Mouse (Mus musculus): Measurements from ENCODE around the gene E130208F15Rik. TPM values are rescaled to one million over a fixed set of nuclear protein-coding genes. Genes with fewer than 3 reads are reported as not detected.

E130208F15Rik gene
- polyA plus RNA-seq, 1 experiment = 0.28 TPM

GRCm38 (mm10) chr7:30308076-30309005 is 13.2 kb upstream of the E130208F15Rik start, which contains the start of gene Alkbh6:
Gene Alkbh6, plus strand, starts transcription at chr7:30308717.
- Histone ChIP-seq H3K4me3 (ENCODE audit: control insufficient read depth, low read depth, low read length) (peak within 1 kb of the TSS; percentile 81), H3K36me3 (ENCODE audit: control insufficient read depth, insufficient read depth, low read length) (no peaks in the 10 kb centered on the region), H3K27ac (ENCODE audit: control insufficient read depth, insufficient read depth, low read depth, low read length) (peak within 1 kb of the TSS; percentile 39), H3K4me1 (ENCODE audit: control insufficient read depth, insufficient read depth, low read length) (peaks cover 19% of the 10 kb centered on the region), H3K27me3 (ENCODE audit: control insufficient read depth, insufficient read depth, low read length) (no peaks in the 10 kb centered on the region)
- TF ChIP-seq POLR2A (IDR thresholded peaks at IDR 0.05; ENCODE audit: control insufficient read depth, low read depth, low read length) (peak; percentile 81), CTCF (IDR thresholded peaks at IDR 0.05; ENCODE audit: control insufficient read depth, insufficient read depth, insufficient replicate concordance, low read depth, low read length) (no peak)

- Histone ChIP-seq H3K36me3 (ENCODE audit: control insufficient read depth, insufficient read depth, low read length) (no peaks in the 10 kb centered on the region), H3K4me1 (ENCODE audit: control insufficient read depth, insufficient read depth, low read length) (peaks cover 22% of the 10 kb centered on the region), H3K27me3 (ENCODE audit: control insufficient read depth, insufficient read depth, low read length) (no peaks in the 10 kb centered on the region), H3K4me3 (ENCODE audit: control insufficient read depth, low read depth, low read length) (peak overlapping the region; percentile 81), H3K27ac (ENCODE audit: control insufficient read depth, insufficient read depth, low read depth, low read length) (no peak overlapping the region)
- no peak for TF ChIP-seq POLR2A (IDR thresholded peaks at IDR 0.05; ENCODE audit: control insufficient read depth, low read depth, low read length)
- TF ChIP-seq CTCF (IDR thresholded peaks at IDR 0.05; ENCODE audit: control insufficient read depth, insufficient read depth, insufficient replicate concordance, low read depth, low read length) = no peak
Measured at GRCm38 (mm10) chr7:30309395-30310129, 12.0 kb upstream of the E130208F15Rik start.

DNA sequence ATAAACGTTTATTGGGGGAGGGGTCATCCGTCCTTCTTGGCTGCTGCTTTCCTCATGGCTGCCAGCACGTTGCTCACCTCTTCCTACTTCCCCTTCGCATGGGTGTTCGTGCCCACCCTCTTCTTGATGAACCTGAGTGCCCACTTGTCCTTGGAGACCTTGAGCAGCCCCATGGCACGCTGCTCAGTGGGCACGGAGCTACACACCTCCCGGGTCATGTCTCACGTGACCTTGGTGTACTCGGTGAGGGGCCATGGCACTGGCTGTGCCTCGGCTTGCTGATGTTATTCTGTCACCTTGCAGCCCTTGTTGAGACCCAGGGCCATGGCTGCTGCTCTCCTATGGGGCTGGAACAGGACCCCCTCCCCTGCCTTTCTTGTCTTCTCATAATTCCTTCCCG is 11.4 kb upstream of the E130208F15Rik start:
- no peak overlapping the region for H3K27ac ChIP-seq (ENCODE audit: control insufficient read depth, insufficient read depth, low read depth, low read length)
- no peaks in the 10 kb centered on the region for H3K36me3 ChIP-seq (ENCODE audit: control insufficient read depth, insufficient read depth, low read length)
- H3K4me1 ChIP-seq (ENCODE audit: control insufficient read depth, insufficient read depth, low read length) = peaks cover 22% of the 10 kb centered on the region
- TF ChIP-seq POLR2A (IDR thresholded peaks at IDR 0.05; ENCODE audit: control insufficient read depth, low read depth, low read length) (no peak), CTCF (IDR thresholded peaks at IDR 0.05; ENCODE audit: control insufficient read depth, insufficient read depth, insufficient replicate concordance, low read depth, low read length) (no peak)
- H3K27me3 ChIP-seq (ENCODE audit: control insufficient read depth, insufficient read depth, low read length) = no peaks in the 10 kb centered on the region
- H3K4me3 ChIP-seq (ENCODE audit: control insufficient read depth, low read depth, low read length) = no peak overlapping the region

DNA sequence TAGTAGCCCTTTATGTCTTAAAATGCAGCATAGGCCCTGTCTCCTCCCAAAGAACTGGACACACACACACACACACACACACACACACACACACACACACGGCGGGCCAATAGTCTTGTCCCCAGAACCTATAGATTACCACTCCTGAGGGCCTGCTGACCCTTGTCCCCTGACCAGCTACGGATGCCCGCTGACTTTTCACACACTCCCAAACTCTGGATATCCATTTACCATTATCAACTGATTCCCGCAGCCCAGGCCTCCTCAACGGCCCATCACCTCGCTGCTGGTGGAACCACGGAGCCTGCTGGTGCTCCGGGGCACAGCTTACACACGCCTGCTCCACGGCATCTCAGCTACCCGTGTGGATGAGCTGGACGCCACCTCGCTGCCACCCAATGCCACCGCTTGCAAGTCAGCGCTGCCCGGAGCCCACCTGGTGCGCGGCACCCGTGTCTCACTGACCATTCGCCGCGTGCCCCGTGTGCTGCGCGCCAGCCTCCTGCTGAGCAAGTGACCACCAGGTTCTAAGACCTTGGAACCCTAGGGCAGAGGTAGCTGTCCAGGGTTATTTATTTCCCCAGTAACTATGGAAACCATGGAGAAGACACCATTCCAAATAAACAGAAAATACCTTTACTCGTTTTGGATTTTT is 7.7 kb upstream of the E130208F15Rik start:
- Histone ChIP-seq H3K4me3 (ENCODE audit: control insufficient read depth, low read depth, low read length) (no peak overlapping the region), H3K36me3 (ENCODE audit: control insufficient read depth, insufficient read depth, low read length) (no peaks in the 10 kb centered on the region), H3K27me3 (ENCODE audit: control insufficient read depth, insufficient read depth, low read length) (no peaks in the 10 kb centered on the region), H3K27ac (ENCODE audit: control insufficient read depth, insufficient read depth, low read depth, low read length) (no peak overlapping the region), H3K4me1 (ENCODE audit: control insufficient read depth, insufficient read depth, low read length) (peaks cover 15% of the 10 kb centered on the region)
- TF ChIP-seq POLR2A (IDR thresholded peaks at IDR 0.05; ENCODE audit: control insufficient read depth, low read depth, low read length) (no peak), CTCF (IDR thresholded peaks at IDR 0.05; ENCODE audit: control insufficient read depth, insufficient read depth, insufficient replicate concordance, low read depth, low read length) (no peak)

- no peaks in the 10 kb centered on the region for H3K27me3 ChIP-seq (ENCODE audit: control insufficient read depth, insufficient read depth, low read length)
- no peaks in the 10 kb centered on the region for H3K36me3 ChIP-seq (ENCODE audit: control insufficient read depth, insufficient read depth, low read length)
- no peak for TF ChIP-seq CTCF (IDR thresholded peaks at IDR 0.05; ENCODE audit: control insufficient read depth, insufficient read depth, insufficient replicate concordance, low read depth, low read length)
- TF ChIP-seq POLR2A (IDR thresholded peaks at IDR 0.05; ENCODE audit: control insufficient read depth, low read depth, low read length) = no peak
- peaks cover 7% of the 10 kb centered on the region for H3K4me1 ChIP-seq (ENCODE audit: control insufficient read depth, insufficient read depth, low read length)
- no peak within 1 kb of the TSS for H3K27ac ChIP-seq (ENCODE audit: control insufficient read depth, insufficient read depth, low read depth, low read length)
- H3K4me3 ChIP-seq (ENCODE audit: control insufficient read depth, low read depth, low read length) = no peak within 1 kb of the TSS
Measured at GRCm38 (mm10) chr7:30314721-30315155, 6.8 kb upstream of the E130208F15Rik start, which contains the start of gene Syne4. Gene Syne4, plus strand, starts transcription at chr7:30314807.

- Histone ChIP-seq H3K4me3 (ENCODE audit: control insufficient read depth, low read depth, low read length) (no peak overlapping the region), H3K4me1 (ENCODE audit: control insufficient read depth, insufficient read depth, low read length) (peaks cover 3% of the 10 kb centered on the region), H3K36me3 (ENCODE audit: control insufficient read depth, insufficient read depth, low read length) (no peaks in the 10 kb centered on the region), H3K27ac (ENCODE audit: control insufficient read depth, insufficient read depth, low read depth, low read length) (no peak overlapping the region), H3K27me3 (ENCODE audit: control insufficient read depth, insufficient read depth, low read length) (no peaks in the 10 kb centered on the region)
- TF ChIP-seq CTCF (IDR thresholded peaks at IDR 0.05; ENCODE audit: control insufficient read depth, insufficient read depth, insufficient replicate concordance, low read depth, low read length) = no peak
- no peak for TF ChIP-seq POLR2A (IDR thresholded peaks at IDR 0.05; ENCODE audit: control insufficient read depth, low read depth, low read length)
Measured at GRCm38 (mm10) chr7:30315559-30316529, 5.7 kb upstream of the E130208F15Rik start.
